Mouse (Mus musculus) neural tube, embryonic 12.5 days (tissue): Measurements from ENCODE around the gene Ripk1. TPM values are rescaled to one million over a fixed set of nuclear protein-coding genes. Genes with fewer than 3 reads are reported as not detected.

ENCODE experiments used
- ATAC-seq: fragments of 200-750 bp; cut with Nextera tagmentation; 2 replicates; pipeline ENCODE4 v1.8.0; 2017; ENCODE audit warnings: low read depth, mild to moderate bottlenecking, moderate TSS enrichment, moderate library complexity; ENCODE audit not compliant: low FRiP score
- H3K27ac ChIP-seq: fragments of 300-500 bp; sonication (generic); 2 replicates; pipeline ENCODE4 v1.5.1; 2016
- H3K27me3 ChIP-seq: fragments of 300-500 bp; sonication (generic); replicated peaks from 2 replicates; pipeline ENCODE4 v1.6.1; 2016; ENCODE audit warnings: mild to moderate bottlenecking
- H3K36me3 ChIP-seq: fragments of 300-500 bp; sonication (generic); 2 replicates; pipeline ENCODE4 v1.6.1; 2016; ENCODE audit warnings: mild to moderate bottlenecking
- H3K4me1 ChIP-seq: fragments of 300-500 bp; sonication (generic); 2 replicates; pipeline ENCODE4 v1.6.1; 2016
- H3K4me2 ChIP-seq: fragments of 300-500 bp; sonication (generic); replicated peaks from 2 replicates; pipeline ENCODE4 v1.6.1; 2016; ENCODE audit warnings: mild to moderate bottlenecking
- H3K4me3 ChIP-seq: fragments of 300-500 bp; sonication (generic); 2 replicates; pipeline ENCODE4 v1.5.1; 2016
- H3K9ac ChIP-seq: fragments of 300-500 bp; sonication (generic); 2 replicates; pipeline ENCODE4 v1.6.1; 2016; ENCODE audit warnings: mild to moderate bottlenecking
- H3K9me3 ChIP-seq: fragments of 300-500 bp; sonication (generic); 2 replicates; pipeline ENCODE4 v1.6.1; 2016; ENCODE audit warnings: mild to moderate bottlenecking
- WGBS: fragments of 180-500 bp; shearing (Covaris S2); methylation state at CpG from one replicate; pipeline ENCODE4 v1.1.7; 2016; 5-methylcytosine and 5-hydroxymethylcytosine counted together
- polyA plus RNA-seq: library from polyadenylated mRNA; unstranded; fragments of >200 nt; fragmentation: Nextera tagmentation; extraction: Ambion mirVana; gene quantifications from 2 replicates; pipeline ENCODE4 v1.2.1, GENCODE M21; 2016

Gene Ripk1
- 8.7 and 10.4 TPM in 2 replicates for polyA plus RNA-seq

GRCm38 (mm10) chr13:34002058-34003006 is at the start of gene Ripk1, which contains the start of gene Serpinb6a:
Gene Ripk1, plus strand, starts transcription at chr13:34002363.
Gene Serpinb6a, minus strand, starts transcription at chr13:34002794.
- peak; percentile 97 for ATAC-seq
- Histone ChIP-seq H3K27me3 (no peaks in the 10 kb centered on the region), H3K27ac (peak within 1 kb of the TSS; percentile 87), H3K4me3 (peak within 1 kb of the TSS; percentile 94), H3K9me3 (no peaks in the 10 kb centered on the region), H3K9ac (peak within 1 kb of the TSS; percentile 94), H3K36me3 (no peaks in the 10 kb centered on the region), H3K4me1 (0 out of 2 replicates have a peak, but pooled peaks cover 8% of the 10 kb centered on the region), H3K4me2 (peak within 1 kb of the TSS; percentile 80)
- under 1% methylated on average over 90 of the region's 92 CpGs for WGBS

- no peaks in the 10 kb centered on the region for H3K4me1 ChIP-seq
- ATAC-seq = no peak
- no peak overlapping the region for H3K4me2 ChIP-seq
- H3K4me3 ChIP-seq = no peak overlapping the region
- no peak overlapping the region for H3K27ac ChIP-seq
- no peaks in the 10 kb centered on the region for H3K27me3 ChIP-seq
- no peaks in the 10 kb centered on the region for H3K36me3 ChIP-seq
- no peak overlapping the region for H3K9ac ChIP-seq
- H3K9me3 ChIP-seq = no peaks in the 10 kb centered on the region
- 82% methylated on average over 2 of the region's 2 CpGs for WGBS
These were observed 49.2 kb upstream of the Ripk1 start for GRCm38 (mm10) chr13:33952947-33953346.

GRCm38 (mm10) chr13:33956571-33957421 is 45.4 kb upstream of the Ripk1 start:
- H3K4me2 ChIP-seq = no peak overlapping the region
- H3K9me3 ChIP-seq = no peaks in the 10 kb centered on the region
- no peak overlapping the region for H3K9ac ChIP-seq
- peak; percentile 44; the same call in 1 of the 2 replicates for ATAC-seq
- H3K36me3 ChIP-seq = no peaks in the 10 kb centered on the region
- WGBS = 40% methylated on average over 6 of the region's 6 CpGs
- H3K4me1 ChIP-seq = no peaks in the 10 kb centered on the region
- H3K4me3 ChIP-seq = no peak overlapping the region
- no peaks in the 10 kb centered on the region for H3K27me3 ChIP-seq
- H3K27ac ChIP-seq = no peak overlapping the region

GRCm38 (mm10) chr13:33959771-33960170 is 42.4 kb upstream of the Ripk1 start:
- no peak overlapping the region for H3K9ac ChIP-seq
- no peak overlapping the region for H3K4me2 ChIP-seq
- no peak overlapping the region for H3K4me3 ChIP-seq
- 93% methylated on average over 2 of the region's 2 CpGs for WGBS
- ATAC-seq = no peak
- no peaks in the 10 kb centered on the region for H3K9me3 ChIP-seq
- no peaks in the 10 kb centered on the region for H3K27me3 ChIP-seq
- H3K4me1 ChIP-seq = no peaks in the 10 kb centered on the region
- no peaks in the 10 kb centered on the region for H3K36me3 ChIP-seq
- no peak overlapping the region for H3K27ac ChIP-seq

- Histone ChIP-seq H3K36me3 (no peaks in the 10 kb centered on the region), H3K27me3 (no peaks in the 10 kb centered on the region), H3K4me2 (peak within 1 kb of the TSS; percentile 75), H3K27ac (peak within 1 kb of the TSS; percentile 62; the same call in 1 of the 2 replicates), H3K9me3 (no peaks in the 10 kb centered on the region), H3K9ac (peak within 1 kb of the TSS; percentile 68), H3K4me1 (no peaks in the 10 kb centered on the region), H3K4me3 (peak within 1 kb of the TSS; percentile 50)
- ATAC-seq = peak; percentile 91
- WGBS = 3% methylated on average over 22 of the region's 22 CpGs
These were observed 37.7 kb upstream of the Ripk1 start, which contains the start of gene Nqo2 for GRCm38 (mm10) chr13:33964206-33965046. Gene Nqo2, plus strand, starts transcription at chr13:33964687.

GRCm38 (mm10) chr13:33965056-33966024 is 36.8 kb upstream of the Ripk1 start:
- Histone ChIP-seq H3K9ac (peak overlapping the region; percentile 68), H3K9me3 (no peaks in the 10 kb centered on the region), H3K4me1 (no peaks in the 10 kb centered on the region), H3K27me3 (no peaks in the 10 kb centered on the region), H3K36me3 (no peaks in the 10 kb centered on the region), H3K4me2 (peak overlapping the region; percentile 75), H3K4me3 (peak overlapping the region; percentile 50), H3K27ac (0 out of 2 replicates have a peak overlapping the region, but pooled peaks have one; percentile 62)
- WGBS = 27% methylated on average over 14 of the region's 14 CpGs
- ATAC-seq = peak; percentile 34

GRCm38 (mm10) chr13:33966025-33966412 is 36.1 kb upstream of the Ripk1 start:
- H3K4me3 ChIP-seq = no peak overlapping the region
- no peaks in the 10 kb centered on the region for H3K9me3 ChIP-seq
- ATAC-seq = no peak
- H3K27ac ChIP-seq = no peak overlapping the region
- no peaks in the 10 kb centered on the region for H3K36me3 ChIP-seq
- no peaks in the 10 kb centered on the region for H3K27me3 ChIP-seq
- H3K9ac ChIP-seq = no peak overlapping the region
- H3K4me2 ChIP-seq = no peak overlapping the region; the same call in 1 of the 2 replicates
- WGBS = 83% methylated on average over 4 of the region's 4 CpGs
- no peaks in the 10 kb centered on the region for H3K4me1 ChIP-seq

GRCm38 (mm10) chr13:33966574-33966973 is 35.6 kb upstream of the Ripk1 start:
- Histone ChIP-seq H3K4me3 (no peak overlapping the region), H3K4me1 (no peaks in the 10 kb centered on the region), H3K27me3 (no peaks in the 10 kb centered on the region), H3K4me2 (no peak overlapping the region), H3K27ac (no peak overlapping the region), H3K9me3 (no peaks in the 10 kb centered on the region), H3K9ac (no peak overlapping the region), H3K36me3 (no peaks in the 10 kb centered on the region)
- no peak for ATAC-seq

GRCm38 (mm10) chr13:33989625-33990024 is 12.5 kb upstream of the Ripk1 start:
- Histone ChIP-seq H3K27ac (no peak overlapping the region), H3K36me3 (no peaks in the 10 kb centered on the region), H3K27me3 (no peaks in the 10 kb centered on the region), H3K9me3 (no peaks in the 10 kb centered on the region), H3K4me2 (no peak overlapping the region), H3K4me1 (no peaks in the 10 kb centered on the region), H3K9ac (no peak overlapping the region), H3K4me3 (no peak overlapping the region)
- 82% methylated on average over 5 of the region's 5 CpGs for WGBS
- ATAC-seq = no peak

- Histone ChIP-seq H3K4me2 (no peak overlapping the region), H3K4me3 (no peak overlapping the region), H3K9ac (no peak overlapping the region), H3K36me3 (no peaks in the 10 kb centered on the region), H3K27ac (no peak overlapping the region), H3K27me3 (no peaks in the 10 kb centered on the region), H3K4me1 (no peaks in the 10 kb centered on the region), H3K9me3 (no peaks in the 10 kb centered on the region)
- 24% methylated on average over 1 of the region's 1 CpGs for WGBS
- ATAC-seq = no peak
These were observed 7.0 kb upstream of the Ripk1 start for GRCm38 (mm10) chr13:33995197-33995596.
